Mouse (Mus musculus) lung, embryonic 14.5 days (tissue): ENCODE measurements around the gene Gm45062. TPM values are rescaled to one million over a fixed set of nuclear protein-coding genes. Genes with fewer than 3 reads are reported as not detected.

Experiments used
- ATAC-seq: fragments of 200-750 bp; cut with Nextera tagmentation; 2 replicates; pipeline ENCODE4 v1.8.0; 2017; ENCODE audit warnings: mild to moderate bottlenecking, moderate TSS enrichment, moderate library complexity; ENCODE audit not compliant: insufficient read depth
- DNase-seq: peaks from one replicate; pipeline ENCODE4 v3.0.0-alpha.2; 2015
- H3K27ac ChIP-seq: fragments of 300-500 bp; sonication (generic); 2 replicates; pipeline ENCODE4 v1.5.1; 2014; ENCODE audit warnings: low read depth, mild to moderate bottlenecking, moderate library complexity
- H3K27me3 ChIP-seq: fragments of 300-500 bp; sonication (generic); 2 replicates; pipeline ENCODE4 v1.6.1; 2014; ENCODE audit warnings: low read length, control low read depth; ENCODE audit not compliant: insufficient read depth
- H3K36me3 ChIP-seq: fragments of 300-500 bp; sonication (generic); 2 replicates; pipeline ENCODE4 v1.6.1; 2014; ENCODE audit warnings: control low read depth; ENCODE audit not compliant: insufficient read depth
- H3K4me1 ChIP-seq: fragments of 300-500 bp; sonication (generic); 2 replicates; pipeline ENCODE4 v1.6.1; 2014; ENCODE audit warnings: antibody characterized with exemption, control low read depth; ENCODE audit not compliant: insufficient read depth
- H3K4me2 ChIP-seq: fragments of 300-500 bp; sonication (generic); 2 replicates; pipeline ENCODE4 v1.6.1; 2014; ENCODE audit warnings: mild to moderate bottlenecking
- H3K4me3 ChIP-seq: fragments of 300-500 bp; sonication (generic); 2 replicates; pipeline ENCODE4 v1.5.1; 2014; ENCODE audit warnings: low read depth, low read length
- H3K9ac ChIP-seq: fragments of 300-500 bp; sonication (generic); 2 replicates; pipeline ENCODE4 v1.6.1; 2014
- H3K9me3 ChIP-seq: fragments of 300-500 bp; sonication (generic); 2 replicates; pipeline ENCODE4 v1.6.1; 2016; ENCODE audit warnings: low read depth, low read length, control low read depth
- CTCF ChIP-seq: IDR thresholded peaks from 2 replicates; pipeline ENCODE4 v1.5.1; 2016; ENCODE audit warnings: antibody characterized with exemption, low read depth
- WGBS: fragments of 180-500 bp; shearing (Covaris S2); extraction: QIAGEN DNeasy Blood & Tissue Kit; methylation state at CpG from one replicate; pipeline ENCODE4 v1.1.7; 2014; 5-methylcytosine and 5-hydroxymethylcytosine counted together
- polyA plus RNA-seq: library from polyadenylated mRNA; unstranded; fragments of >200 nt; fragmentation: Nextera tagmentation; extraction: Ambion mirVana; gene quantifications from 2 replicates; pipeline ENCODE4 v1.2.1, GENCODE M21; 2014

Gm45062 gene
- polyA plus RNA-seq, 1 experiment from 2014 or later = 9.8 TPM

GRCm38 (mm10) chr6:8591665-8592064 is 332.4 kb downstream of the Gm45062 start:
- H3K4me3 ChIP-seq = no peak overlapping the region
- H3K36me3 ChIP-seq = 0 out of 2 replicates have a peak, but pooled peaks cover 5% of the 10 kb centered on the region
- H3K27ac ChIP-seq = no peak overlapping the region
- ATAC-seq = no peak
- H3K9ac ChIP-seq = no peak overlapping the region
- no peaks in the 10 kb centered on the region for H3K9me3 ChIP-seq
- H3K4me1 ChIP-seq = no peaks in the 10 kb centered on the region
- H3K27me3 ChIP-seq = no peaks in the 10 kb centered on the region
- 84% methylated on average over 9 of the region's 9 CpGs for WGBS
- no peak for TF ChIP-seq CTCF
- H3K4me2 ChIP-seq = no peak overlapping the region
- no peak for DNase-seq

- ATAC-seq (no peak), DNase-seq (no peak)
- Histone ChIP-seq H3K9ac (no peak overlapping the region), H3K27ac (no peak overlapping the region), H3K4me2 (no peak overlapping the region), H3K27me3 (no peaks in the 10 kb centered on the region), H3K4me3 (no peak overlapping the region), H3K36me3 (no peaks in the 10 kb centered on the region), H3K9me3 (no peaks in the 10 kb centered on the region), H3K4me1 (no peaks in the 10 kb centered on the region)
- WGBS = 51% methylated on average over 2 of the region's 2 CpGs
- TF ChIP-seq CTCF = no peak
These were observed 358.1 kb downstream of the Gm45062 start for GRCm38 (mm10) chr6:8617369-8617768.

DNA sequence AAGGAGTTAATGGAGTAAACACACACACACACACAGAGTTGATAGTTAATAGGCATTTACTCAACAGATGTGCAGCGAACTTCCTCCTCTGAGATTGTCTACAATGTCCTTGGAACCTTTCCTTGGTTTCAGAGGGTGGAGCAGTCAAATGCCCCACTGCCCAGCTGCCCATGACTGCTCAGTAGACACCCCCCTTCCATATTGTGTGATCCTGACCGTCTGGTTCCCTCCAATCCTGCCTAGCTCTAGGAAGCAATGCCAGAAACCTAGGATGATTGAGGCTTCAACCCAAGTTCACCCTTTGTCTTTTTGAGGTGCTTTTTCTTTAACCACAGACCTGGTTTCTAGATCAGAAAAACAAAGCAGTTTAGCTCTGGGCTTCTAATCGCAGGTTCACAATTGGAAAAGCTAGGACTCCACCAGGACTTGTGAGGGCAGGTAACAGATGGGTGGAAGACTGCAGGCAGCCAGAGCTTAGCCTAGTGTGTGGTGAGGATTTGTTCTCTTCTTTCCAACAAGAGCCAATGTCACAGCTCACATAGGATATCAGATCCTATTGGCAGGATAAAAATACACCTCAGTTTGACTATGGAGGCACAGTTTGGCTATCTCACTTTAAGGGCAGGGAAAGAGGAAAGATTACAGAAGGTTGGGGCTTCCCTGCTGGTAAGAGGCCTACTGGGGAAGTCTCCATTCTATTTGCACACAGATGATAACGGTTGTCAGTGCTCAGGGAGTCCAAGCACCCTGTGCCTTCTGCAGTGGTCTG is 360.5 kb downstream of the Gm45062 start:
- DNase-seq (no peak), ATAC-seq (no peak)

GRCm38 (mm10) chr6:8623045-8623444 is 363.8 kb downstream of the Gm45062 start:
- no peak overlapping the region for H3K4me2 ChIP-seq
- ATAC-seq = no peak
- no peak overlapping the region for H3K9ac ChIP-seq
- 76% methylated on average over 3 of the region's 3 CpGs for WGBS
- H3K4me3 ChIP-seq = no peak overlapping the region
- H3K9me3 ChIP-seq = no peaks in the 10 kb centered on the region
- no peaks in the 10 kb centered on the region for H3K36me3 ChIP-seq
- no peak overlapping the region for H3K27ac ChIP-seq
- no peak for DNase-seq
- H3K27me3 ChIP-seq = no peaks in the 10 kb centered on the region
- no peaks in the 10 kb centered on the region for H3K4me1 ChIP-seq
- no peak for TF ChIP-seq CTCF

More for the DNA sequence above, 360.5 kb downstream of the Gm45062 start:
- Histone ChIP-seq H3K9ac (no peak overlapping the region), H3K27ac (no peak overlapping the region), H3K36me3 (no peaks in the 10 kb centered on the region), H3K27me3 (no peaks in the 10 kb centered on the region), H3K4me2 (no peak overlapping the region), H3K9me3 (no peaks in the 10 kb centered on the region), H3K4me3 (no peak overlapping the region), H3K4me1 (no peaks in the 10 kb centered on the region)
- WGBS = 68% methylated on average over 4 of the region's 4 CpGs
- TF ChIP-seq CTCF = no peak

GRCm38 (mm10) chr6:8628226-8628625 is 369.0 kb downstream of the Gm45062 start:
- no peak for TF ChIP-seq CTCF
- ATAC-seq = no peak
- 89% methylated on average over 8 of the region's 8 CpGs for WGBS

DNA sequence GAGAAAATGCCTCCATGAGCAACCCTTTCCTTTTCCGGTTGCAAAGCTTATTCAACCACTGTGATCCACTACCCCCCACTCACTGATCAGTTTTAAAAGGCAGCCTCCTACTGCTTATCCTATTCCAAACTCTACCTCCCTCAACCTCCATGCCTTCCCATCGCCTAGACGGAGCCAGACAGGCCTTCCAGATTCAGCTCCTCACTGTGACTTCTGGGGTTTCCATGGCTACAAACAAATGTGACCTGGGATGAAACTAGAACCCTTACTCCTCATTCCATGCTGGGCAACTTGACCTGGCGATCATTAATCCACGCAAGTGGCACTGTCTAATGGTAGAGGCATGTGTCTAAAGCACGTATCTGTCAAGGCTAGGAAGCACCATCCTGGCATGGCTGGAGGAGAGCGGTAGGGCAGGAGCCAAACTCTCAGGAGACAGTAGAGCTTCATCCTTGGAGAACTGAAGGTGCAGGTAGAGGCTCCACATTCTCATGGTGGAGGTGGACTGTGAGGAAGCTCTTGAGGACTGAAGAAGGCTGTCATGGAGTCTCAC is 369.5 kb downstream of the Gm45062 start:
- DNase-seq (no peak), ATAC-seq (no peak)
- no peaks in the 10 kb centered on the region for H3K27me3 ChIP-seq
- 75% methylated on average over 7 of the region's 7 CpGs for WGBS
- H3K4me2 ChIP-seq = no peak overlapping the region
- TF ChIP-seq CTCF = no peak
- H3K9me3 ChIP-seq = no peaks in the 10 kb centered on the region
- no peaks in the 10 kb centered on the region for H3K36me3 ChIP-seq
- no peak overlapping the region for H3K9ac ChIP-seq
- no peaks in the 10 kb centered on the region for H3K4me1 ChIP-seq
- H3K27ac ChIP-seq = no peak overlapping the region
- H3K4me3 ChIP-seq = no peak overlapping the region

More at GRCm38 (mm10) chr6:8628226-8628625, 369.0 kb downstream of the Gm45062 start:
- H3K27me3 ChIP-seq = no peaks in the 10 kb centered on the region
- H3K4me3 ChIP-seq = no peak overlapping the region
- no peaks in the 10 kb centered on the region for H3K36me3 ChIP-seq
- H3K4me2 ChIP-seq = no peak overlapping the region
- H3K9ac ChIP-seq = no peak overlapping the region
- no peak for DNase-seq
- H3K9me3 ChIP-seq = no peaks in the 10 kb centered on the region
- no peaks in the 10 kb centered on the region for H3K4me1 ChIP-seq
- no peak overlapping the region for H3K27ac ChIP-seq

DNA sequence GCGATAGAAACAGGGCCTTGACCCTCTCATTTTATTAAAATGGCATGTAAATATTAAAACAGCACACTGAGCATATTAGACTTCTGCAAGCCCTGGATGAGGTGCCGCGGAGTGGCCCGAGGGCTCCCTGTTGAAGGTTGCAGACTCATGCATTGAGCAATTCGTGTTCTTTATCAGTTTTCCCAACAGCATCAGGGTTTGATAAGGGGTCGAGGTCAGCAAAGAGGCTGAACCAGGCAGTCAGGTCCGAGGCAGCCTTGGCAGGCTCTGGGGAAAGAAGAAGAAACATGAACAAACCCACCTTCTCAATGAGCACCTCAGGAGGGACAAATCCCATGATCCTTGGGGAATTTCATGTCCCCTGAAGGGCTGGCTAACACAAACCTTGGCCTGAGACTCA is 371.3 kb downstream of the Gm45062 start:
- no peak overlapping the region for H3K4me3 ChIP-seq
- no peaks in the 10 kb centered on the region for H3K36me3 ChIP-seq
- no peak overlapping the region for H3K27ac ChIP-seq
- WGBS = 64% methylated on average over 7 of the region's 7 CpGs
- H3K9ac ChIP-seq = no peak overlapping the region
- DNase-seq (no peak), ATAC-seq (no peak)
- no peak overlapping the region for H3K4me2 ChIP-seq
- TF ChIP-seq CTCF = no peak
- no peaks in the 10 kb centered on the region for H3K9me3 ChIP-seq
- no peaks in the 10 kb centered on the region for H3K27me3 ChIP-seq
- no peaks in the 10 kb centered on the region for H3K4me1 ChIP-seq
